Mouse (Mus musculus) urinary bladder, postnatal 25 days (tissue): Measurements from ENCODE around the gene Ndfip2.

Source experiments
- DNase-seq: peaks from one replicate; pipeline ENCODE4 v3.0.0; 2022; ENCODE audit warnings: low spot score

Gene Ndfip2

DNA sequence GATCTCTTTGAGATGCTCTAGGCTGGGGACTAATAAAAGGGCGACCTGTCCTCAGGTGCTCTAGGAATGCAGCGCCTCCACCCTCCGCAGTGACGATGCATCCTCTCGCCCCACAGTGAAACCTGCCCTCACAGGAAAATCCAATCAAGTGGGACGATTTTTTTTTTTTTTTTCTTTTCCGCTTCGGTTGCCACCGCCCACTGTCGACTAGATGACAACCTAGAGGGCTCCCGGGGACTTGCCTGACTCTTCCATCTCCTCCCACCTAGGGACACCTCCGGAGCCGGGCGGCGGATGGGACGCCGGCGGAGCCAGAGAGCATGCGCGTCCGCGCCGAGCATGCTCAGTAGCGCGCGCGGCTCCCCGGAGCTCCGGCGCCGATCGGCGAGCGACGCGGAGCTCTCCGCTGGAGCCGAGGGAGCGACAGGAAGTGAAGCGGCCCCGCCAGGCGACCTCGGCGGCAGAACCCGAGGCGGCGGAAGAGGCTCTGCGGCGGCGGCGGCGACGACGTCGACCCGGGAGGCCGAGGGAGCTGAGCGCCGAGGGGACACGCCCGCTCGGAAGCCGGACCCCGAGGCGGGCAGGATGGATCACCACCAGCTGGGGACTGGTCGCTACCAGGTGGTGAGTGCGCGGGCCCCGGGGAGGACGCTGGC, at the start of gene Ndfip2:
Gene Ndfip2, plus strand, starts transcription at position 195 of the 656 bp plus-strand sequence.
- DNase-seq = peak; percentile 85

DNA sequence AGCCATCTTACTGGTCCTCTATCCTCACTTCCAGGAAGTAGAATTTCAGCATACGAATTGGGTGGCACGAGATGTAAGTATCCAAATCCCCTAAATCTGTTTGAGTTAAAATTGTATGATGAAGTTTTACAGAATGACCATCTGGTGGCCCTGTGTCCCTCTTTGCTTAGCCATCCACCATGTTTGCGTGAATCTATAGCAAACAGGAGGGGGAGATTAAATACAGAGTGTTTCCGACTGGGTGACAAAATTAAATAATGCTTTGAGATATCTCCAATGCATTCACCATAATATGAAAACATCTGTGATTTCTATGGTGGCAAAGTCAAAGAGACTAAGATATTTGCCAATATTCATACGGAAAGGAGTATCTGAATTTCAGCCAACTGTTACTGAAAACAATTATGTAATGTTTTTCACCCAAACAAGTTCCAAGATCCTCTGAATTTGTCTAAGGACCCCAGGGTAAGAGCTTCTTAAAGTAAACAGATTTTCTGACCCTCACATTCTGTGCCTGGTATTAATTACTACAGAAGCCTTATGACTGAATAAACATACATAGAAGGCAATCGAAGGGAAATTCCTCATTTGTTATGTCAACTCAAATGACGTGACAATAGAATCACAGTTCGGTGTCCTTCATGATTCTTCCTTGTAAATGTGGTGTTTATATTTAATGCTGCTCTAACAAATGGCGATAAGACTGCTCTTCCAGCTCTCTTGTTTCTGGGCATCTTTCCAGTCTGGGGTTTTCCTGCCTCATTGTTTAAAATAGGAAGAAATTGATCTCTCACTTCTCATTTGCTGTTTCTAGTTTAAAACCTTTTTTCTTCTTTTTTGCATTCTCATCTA, 38.6 kb upstream of the Ndfip2 start:
- no peak for DNase-seq

DNA sequence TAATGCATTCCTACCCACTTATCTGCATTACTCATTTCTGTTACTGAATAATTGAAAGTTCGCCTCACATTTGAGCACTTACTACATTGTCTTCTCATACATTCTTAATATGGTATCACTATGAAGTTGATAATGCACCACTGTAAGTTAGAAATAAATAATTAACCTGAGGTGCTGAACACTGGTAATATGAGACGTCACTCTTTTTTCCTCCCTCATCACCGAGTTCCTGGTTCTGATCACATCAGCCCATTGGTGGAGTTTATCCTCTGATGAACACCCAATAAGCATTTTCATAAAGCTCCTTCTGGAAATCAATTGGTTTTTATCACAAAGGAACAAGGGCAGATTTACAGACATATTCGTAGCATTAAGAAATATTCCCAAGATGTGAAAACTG, 36.1 kb upstream of the Ndfip2 start:
- DNase-seq = no peak

DNA sequence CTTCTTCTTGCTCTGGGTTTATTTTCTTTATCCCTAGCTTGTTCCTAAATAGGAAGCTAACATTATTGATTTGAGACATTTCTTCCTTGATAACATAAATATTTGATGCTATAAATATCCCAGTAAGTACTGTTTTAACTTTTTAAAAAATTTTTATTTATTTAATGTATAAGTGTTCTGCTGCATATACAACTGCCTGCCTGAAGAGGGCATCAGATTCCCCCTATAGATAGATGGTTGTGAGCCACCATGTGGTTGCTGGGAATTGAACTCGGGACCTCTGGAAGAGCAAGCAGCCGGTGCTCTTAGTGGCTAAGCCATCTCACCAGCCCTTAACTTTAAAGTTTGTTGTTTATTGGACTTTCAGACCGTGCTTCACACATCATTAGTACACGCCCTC, 32.6 kb upstream of the Ndfip2 start:
- no peak for DNase-seq

DNA sequence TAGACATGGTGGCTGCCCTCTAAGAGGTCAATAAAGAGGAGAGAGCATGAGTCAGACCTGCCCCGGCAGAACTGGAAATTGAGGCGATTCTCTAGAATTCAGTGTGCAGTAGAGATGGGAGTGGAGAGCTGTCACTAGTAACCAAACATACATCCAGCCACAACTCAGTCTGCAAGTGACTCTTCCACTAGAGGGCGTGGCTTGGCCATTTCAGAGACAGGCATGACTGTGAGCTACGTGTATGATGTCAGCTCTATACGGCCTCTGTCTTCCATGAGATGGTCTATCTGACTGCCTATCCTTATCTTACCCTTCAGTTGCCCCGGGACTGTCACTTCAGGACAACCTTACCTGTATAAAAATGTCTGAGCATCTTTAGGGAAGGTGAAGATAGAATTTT, 26.0 kb upstream of the Ndfip2 start:
- DNase-seq = peak; percentile 6

DNA sequence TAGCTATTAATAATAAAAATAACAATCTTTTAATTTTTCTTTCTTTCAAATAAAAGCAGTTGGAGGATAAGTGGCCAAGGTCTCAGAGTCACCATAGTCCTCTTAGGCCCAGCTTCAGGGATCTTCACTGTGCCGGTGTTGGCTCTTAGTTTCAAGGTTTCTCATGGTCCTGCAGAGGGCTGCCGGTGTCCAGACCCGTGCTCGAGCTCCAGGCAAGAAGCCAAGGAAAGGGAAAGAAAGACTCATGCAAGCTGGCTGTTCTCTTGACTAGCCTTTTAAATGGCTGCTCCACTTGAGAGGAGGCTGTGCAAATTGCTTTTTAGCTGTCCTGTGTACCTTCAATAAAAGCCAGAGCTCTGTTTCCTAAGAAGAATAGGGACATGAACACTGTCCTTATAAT, 21.8 kb upstream of the Ndfip2 start:
- no peak for DNase-seq

DNA sequence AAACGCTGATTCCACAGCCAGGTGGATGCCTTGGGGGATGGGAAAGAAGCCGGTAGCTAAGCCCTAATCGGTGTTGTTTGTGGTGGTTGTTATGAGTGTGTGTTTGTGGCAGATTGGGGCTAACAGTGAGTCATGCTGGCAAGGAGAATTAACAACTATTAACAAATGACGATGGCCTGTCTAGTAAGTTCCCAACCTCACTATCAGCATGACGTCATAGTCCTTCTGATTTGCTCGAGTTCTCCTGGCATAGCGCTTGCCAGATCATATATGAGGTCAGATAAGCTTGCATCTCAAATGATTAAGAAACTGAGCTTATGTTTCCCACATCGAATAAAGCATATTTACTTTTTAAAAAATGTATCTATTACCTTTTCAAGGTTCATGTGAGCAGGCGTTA, 20.6 kb upstream of the Ndfip2 start:
- DNase-seq = no peak

DNA sequence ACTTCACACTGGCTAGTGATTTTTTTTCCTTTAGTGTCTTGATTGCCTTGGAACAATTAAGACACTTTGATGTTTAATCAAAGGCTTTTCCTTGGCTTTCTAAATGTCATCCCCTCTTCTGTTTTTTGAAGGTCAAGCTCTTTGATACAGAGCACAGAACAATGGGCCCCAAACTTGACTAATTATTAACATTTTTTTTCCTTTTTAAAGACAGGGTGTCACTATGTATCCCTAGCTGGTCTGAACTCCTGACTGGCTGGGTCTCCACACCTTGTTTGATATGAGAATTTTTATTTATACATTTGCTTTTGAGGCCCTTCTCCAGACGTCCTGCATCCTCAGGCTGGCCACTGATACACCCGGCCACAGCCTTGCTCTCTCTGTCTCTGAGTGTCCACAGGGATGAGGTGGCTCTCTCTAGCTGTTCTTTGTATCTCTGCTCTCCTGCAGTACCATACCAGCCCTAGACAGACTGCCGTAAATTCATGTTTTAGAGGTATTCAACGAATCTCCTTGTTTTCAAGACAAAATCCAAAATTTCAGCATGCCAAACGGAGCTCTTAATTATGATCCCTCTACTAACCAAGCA, 19.8 kb upstream of the Ndfip2 start:
- DNase-seq = no peak

DNA sequence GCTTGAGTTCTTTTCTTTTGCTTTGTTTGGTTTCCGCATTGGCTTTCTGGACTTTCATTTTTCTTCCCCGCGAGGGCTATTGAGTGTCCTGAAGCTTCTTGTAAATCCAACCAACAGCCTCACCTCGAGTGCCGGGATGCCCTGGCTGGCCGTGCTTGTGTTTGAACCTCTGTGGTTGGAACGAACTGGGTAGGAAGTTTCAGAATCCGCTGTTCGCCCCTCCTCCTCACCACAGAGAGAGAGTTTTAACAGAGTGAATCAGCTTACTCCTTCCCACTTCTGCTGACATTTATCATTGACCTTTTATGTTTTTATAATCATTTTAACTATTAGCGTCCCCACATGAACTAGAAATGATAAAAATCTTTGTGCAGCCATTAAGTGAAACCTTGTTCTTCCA, 18.3 kb upstream of the Ndfip2 start:
- DNase-seq = no peak

DNA sequence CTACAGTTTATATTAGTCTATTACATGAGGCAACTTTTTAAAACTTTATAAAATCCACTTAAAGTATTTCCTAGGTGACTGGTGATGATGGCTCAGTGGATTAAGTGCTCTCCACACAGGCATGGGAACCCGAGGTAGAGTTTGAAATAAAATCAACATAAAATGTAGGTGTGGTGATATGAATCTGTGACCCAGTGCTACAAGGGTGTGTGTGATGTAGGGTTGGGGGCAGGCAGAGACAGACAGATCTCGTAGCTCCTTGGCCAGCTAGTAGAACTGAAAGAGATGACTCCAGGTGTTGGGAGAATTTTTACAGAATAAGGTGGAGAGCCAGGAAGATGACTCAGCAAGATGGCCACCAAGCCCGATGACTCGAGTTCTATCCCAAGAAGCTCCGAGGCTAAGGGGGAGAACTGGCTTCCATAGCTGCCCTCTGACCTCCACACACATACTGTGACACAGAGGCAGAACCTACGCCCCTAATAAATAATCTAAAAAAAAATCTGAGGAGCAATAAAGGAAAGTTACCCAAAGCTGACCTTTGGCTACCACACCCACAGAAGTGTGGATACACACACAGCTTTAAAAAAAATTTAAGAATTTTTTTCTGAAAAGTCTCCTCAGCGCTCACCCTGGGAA, 14.4 kb upstream of the Ndfip2 start:
- DNase-seq = no peak

DNA sequence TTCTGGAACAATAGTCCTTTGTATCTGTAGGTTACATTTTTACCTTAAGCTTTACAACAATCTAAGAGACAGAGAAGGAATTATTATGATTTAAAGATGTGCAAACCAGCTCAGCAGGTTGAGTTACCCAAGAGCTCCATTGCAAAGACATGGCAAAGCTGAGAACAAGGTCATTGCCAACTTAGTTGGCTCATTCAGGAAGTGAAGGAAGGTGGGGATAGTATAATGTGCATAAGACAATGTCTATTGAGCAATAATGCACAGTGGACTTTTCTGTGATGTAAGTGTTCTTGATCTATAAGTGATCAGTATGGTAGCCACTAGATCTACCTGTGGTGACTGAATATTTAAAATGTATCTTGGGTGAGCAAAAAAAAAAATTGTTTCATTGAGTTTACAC, 7.3 kb upstream of the Ndfip2 start:
- DNase-seq = no peak

DNA sequence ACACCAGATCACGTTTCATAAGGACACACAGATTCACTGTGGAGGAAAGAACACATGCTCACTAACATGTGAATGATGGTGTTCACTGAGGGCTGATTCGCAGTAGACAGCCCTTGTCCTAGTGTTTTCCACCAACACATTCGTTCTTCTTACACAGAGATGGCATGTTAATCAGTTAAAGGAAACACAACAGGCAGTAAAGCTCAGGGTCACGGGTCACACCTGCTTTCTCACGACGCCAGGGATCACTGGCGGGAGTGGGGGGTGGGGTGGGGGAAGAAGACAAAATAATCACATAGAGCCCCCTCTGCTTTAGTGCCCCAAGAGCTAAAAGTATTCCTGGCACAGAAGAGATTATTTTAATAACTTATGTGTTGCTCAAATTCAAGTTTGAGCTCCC, 5.1 kb upstream of the Ndfip2 start:
- no peak for DNase-seq

DNA sequence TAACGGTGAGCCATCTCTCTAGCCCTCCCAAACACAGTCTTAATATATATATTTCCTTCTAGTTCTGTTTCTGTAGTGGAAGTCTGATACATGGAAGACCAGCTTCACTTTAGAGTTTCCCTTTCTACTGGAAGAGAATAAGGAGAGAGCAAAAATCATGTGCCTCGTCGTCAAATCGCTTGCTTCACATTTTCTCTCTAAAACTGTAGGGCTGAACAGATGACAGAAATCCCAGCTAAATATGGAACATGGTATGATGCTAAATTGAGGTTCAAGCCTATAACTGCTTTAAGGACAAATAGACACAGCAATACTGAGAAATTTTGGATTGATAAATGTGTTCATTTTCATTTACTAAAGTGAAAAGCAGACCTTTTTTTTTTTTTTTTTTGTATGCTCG, 4.0 kb upstream of the Ndfip2 start:
- no peak for DNase-seq

DNA sequence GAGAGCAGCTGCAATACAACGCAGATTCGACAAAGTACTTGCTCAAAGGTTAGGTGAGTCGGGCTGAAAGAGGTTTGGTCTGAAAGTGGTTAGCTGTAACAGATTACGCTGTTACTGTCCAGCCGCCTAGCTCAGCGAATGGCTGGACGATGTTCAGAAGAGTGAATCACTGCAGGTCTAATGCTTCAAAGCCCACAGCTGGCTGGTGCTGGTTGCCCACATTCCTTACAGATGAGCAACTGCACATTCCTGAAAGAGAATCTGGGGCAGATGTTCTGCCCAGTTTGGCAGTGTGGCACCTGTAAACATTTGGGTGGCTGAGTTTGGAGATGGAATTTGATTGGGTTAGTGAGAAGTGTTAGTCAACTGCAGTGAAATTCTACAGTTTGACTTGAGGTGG, 2.8 kb upstream of the Ndfip2 start:
- no peak for DNase-seq

DNA sequence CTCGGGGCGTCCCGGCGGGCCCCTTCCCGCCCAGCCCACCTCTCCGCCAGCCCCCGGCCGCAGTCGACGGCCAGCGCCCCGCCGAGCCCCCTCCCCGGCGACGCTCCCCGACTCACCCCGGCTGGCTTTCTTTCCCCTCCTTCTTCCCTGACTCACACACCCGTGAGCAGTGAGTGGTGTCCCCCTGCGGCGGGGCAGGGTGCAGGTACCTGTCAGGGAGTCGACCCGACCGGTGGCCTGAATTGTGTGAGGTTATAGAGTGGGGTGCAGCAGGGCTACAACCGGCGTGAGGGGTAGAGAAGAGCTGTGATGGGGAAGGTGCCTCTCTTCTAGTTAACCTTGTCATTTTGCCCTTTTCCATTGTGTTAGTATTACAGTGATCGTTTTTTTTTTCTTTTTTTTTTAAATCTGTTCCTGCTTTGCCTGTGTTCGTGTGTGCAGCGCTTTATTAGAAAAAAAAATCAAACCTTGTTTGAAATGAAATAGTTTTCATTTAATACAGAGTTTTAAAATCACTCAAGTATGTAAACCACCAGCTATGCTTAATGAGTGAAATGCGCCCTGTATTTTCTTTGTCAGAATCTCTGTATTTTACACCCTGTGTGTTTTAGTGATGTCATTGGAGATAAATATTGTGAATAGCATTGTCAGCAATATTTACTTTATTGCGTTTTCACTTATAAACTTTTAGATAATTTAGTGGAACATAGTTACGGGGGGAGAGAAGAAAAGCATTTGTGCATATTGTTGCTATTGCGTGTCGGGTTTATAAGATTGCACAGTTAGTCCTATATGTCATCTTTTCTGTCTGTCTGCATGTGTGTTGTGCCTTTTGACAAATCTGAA, 885 bp downstream of the Ndfip2 start:
- DNase-seq = peak; percentile 32

DNA sequence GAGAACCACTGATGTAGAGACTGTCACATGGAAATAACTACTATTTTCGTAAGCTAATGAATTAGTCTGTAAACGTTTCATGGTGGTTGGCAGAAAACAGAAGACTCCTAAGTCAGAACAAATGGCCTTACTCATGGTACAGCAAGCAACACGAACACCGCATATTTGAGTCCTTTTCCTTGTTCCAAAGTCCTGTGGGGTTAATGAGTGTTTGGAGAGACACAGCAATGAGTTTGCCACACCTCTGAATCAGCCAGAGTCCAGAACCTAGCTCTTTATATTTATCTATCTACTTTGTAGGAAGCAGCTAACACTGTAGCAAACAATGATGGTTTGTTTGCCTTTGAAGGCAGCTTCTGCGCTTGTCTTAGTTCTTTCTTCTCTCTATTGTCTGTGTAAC, 4.5 kb downstream of the Ndfip2 start:
- DNase-seq = no peak

DNA sequence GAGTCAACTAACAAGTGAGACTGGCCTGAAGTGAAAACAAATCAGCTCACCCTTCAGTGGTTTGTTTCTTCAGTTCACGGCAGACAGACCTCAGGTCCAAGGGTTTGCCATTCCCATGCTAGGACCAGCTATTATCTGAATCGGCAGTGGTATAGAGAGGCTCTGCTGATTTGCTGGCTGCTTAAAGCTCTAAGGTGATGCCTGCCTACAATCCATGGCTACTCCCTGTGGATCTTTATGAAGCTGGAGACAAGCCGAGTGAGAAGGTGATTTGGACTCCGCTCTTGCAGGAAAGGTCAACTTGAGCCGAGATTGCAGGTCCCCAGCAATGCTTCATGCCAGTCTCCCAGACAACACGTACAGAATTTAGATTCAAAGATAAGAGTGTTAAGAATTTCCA, 8.7 kb downstream of the Ndfip2 start:
- DNase-seq = no peak

DNA sequence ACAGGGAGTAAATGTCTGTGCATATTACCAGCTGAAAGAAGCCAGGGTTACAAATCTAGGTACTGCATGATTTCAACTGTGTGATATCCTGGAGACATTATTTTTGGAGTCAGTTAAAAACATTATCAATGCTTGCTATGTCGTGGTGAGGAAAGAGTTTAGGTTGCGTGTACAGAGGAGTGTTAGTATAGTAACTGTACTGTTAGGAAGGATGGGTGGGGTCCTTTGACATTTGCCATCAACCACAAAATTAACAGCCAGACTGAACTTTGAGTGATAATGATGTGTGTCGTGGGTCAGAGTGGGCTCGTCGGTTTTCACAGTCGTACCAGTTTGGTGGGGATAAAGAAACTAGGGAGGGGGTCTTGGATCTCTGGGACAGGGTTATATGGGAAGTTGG, 13.7 kb downstream of the Ndfip2 start:
- DNase-seq = no peak

DNA sequence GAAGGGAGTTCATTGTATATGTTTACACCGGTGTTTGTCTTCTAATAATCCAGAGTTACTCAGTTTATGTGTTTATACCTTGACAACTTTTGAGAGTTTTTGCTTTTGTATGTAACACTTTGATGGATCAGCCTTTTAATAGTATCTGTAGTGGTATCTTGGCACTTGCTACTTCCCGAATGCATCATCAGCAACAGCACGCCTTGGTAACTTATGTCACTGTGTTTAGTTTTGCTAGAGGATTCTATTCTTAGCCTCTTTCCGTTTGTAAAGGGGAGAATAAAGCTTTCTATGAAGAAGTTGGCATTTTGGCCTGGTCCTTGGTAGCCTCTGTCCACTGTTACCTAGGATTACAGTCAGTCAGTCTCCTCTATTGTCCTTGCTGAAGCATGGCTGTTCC, 14.2 kb downstream of the Ndfip2 start:
- DNase-seq = no peak

DNA sequence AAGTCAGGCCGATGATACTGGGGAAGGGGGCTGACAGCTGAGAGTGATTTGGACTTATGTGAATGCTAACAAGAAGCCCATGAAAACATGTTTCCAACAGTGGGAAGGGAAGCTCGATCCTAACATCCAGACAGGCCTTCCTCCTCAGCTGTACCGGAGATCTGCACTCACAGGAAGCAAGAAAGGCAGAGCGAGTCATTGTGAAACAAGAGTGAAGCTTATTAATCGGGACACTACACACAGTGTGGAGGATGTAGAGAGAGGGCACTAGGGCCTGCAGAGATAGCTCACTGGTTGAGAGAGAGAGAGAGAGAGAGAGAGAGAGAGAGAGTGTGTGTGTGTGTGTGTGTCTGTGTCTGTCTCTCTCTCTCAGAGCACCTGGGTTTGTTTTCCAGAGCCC, 16.8 kb downstream of the Ndfip2 start:
- no peak for DNase-seq

DNA sequence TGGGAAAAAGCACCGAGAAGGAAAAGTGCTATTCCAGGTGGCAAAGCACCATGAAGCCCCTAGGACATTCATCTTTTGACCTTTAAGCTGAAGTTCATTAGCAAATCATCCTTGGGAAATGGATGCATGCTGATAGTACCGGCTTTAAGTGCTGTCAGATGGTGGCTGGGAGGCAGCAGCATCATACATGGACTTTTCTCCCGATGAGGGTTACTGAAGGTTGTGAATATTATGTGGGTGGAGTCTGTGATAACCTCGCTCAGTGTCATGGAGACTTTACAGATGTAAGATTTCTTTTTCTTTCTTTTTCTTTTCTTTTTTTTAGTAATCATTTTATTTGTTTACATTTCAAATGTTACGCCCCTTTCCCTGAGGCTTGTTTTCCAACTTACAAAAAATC, 18.9 kb downstream of the Ndfip2 start:
- no peak for DNase-seq

DNA sequence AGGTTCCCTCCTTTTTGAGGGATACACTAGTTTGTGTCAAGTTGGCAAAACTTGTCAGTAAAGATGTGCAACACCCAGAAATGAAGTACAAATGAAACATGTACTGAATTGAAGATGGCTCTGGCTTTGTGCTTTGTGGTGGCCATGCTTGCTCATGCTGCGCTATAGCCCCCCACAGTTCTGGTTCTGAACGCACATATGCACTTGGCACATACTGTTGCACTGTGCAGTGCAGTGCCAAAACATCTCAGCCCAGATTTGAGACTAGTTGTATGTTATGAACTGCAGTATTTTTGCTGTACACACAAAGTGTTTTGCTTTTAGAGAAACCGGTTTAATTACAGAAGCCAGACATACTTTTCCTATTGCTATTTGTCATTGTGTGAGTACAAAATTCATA, 25.7 kb downstream of the Ndfip2 start:
- no peak for DNase-seq
